Mouse (Mus musculus) liver, embryonic 14.5 days (tissue): ENCODE measurements at regions not wholly inside any gene's neighbourhood (a gene's known extent, or its start where the extent isn't known, plus 50 kb on each side); places are given as distances from the start of the nearest gene placed in this dataset.

Experiments
- ATAC-seq: fragments of 200-750 bp; cut with Nextera tagmentation; 2 replicates; pipeline ENCODE4 v1.8.0; 2017; ENCODE audit warnings: moderate number of reproducible peaks, mild to moderate bottlenecking, moderate library complexity; ENCODE audit not compliant: insufficient read depth
- DNase-seq, 3 experiments: peaks; one replicate each; pipeline ENCODE4 v3.0.0-alpha.2; 2012 to 2013; ENCODE audit warnings: low read depth in 3 of 3, low spot score in 3 of 3
- H3K27ac ChIP-seq: fragments of 300-500 bp; sonication (generic); 2 replicates; pipeline ENCODE4 v1.5.1; 2014; ENCODE audit warnings: moderate library complexity, mild to moderate bottlenecking, control low read depth, inconsistent platforms
- H3K27me3 ChIP-seq: fragments of 300-500 bp; sonication (generic); 2 replicates; pipeline ENCODE4 v1.6.1; 2014; ENCODE audit warnings: mild to moderate bottlenecking, low read length, moderate library complexity; ENCODE audit not compliant: control insufficient read depth, insufficient read depth
- H3K36me3 ChIP-seq: fragments of 300-500 bp; sonication (generic); replicated peaks from 2 replicates; pipeline ENCODE4 v1.6.1; 2014; ENCODE audit warnings: low read depth; ENCODE audit not compliant: control insufficient read depth, insufficient read depth
- H3K4me1 ChIP-seq, 2 experiments: fragments of 200-500 bp in 1 of 2; fragments of 300-500 bp in 1 of 2; sonication (generic) in 1 of 2; replicated peaks; 2 replicates each; pipeline ENCODE4 v1.6.1; 2012 to 2014; ENCODE audit warnings: antibody characterized with exemption in 1 of 2, inconsistent platforms in 1 of 2, low read length in 1 of 2; ENCODE audit not compliant: control insufficient read depth in 2 of 2, insufficient read depth in 2 of 2
- H3K4me2 ChIP-seq: fragments of 300-500 bp; sonication (generic); 2 replicates; pipeline ENCODE4 v1.6.1; 2014; ENCODE audit warnings: low read depth, mild to moderate bottlenecking, control low read depth, moderate library complexity
- H3K4me3 ChIP-seq, 2 experiments: fragments of 200-500 bp in 1 of 2; fragments of 300-500 bp in 1 of 2; sonication (generic) in 1 of 2; 2 replicates each; pipeline ENCODE4 v1.5.1; 2012 to 2014; ENCODE audit warnings: low read depth in 2 of 2, low read length in 2 of 2, mild to moderate bottlenecking in 2 of 2, control low read depth in 1 of 2, inconsistent platforms in 1 of 2, moderate library complexity in 1 of 2; ENCODE audit not compliant: insufficient read depth in 1 of 2
- H3K9ac ChIP-seq: fragments of 300-500 bp; sonication (generic); replicated peaks from 2 replicates; pipeline ENCODE4 v1.6.1; 2014; ENCODE audit warnings: mild to moderate bottlenecking, control low read depth, moderate library complexity
- H3K9me3 ChIP-seq: fragments of 300-500 bp; sonication (generic); 2 replicates; pipeline ENCODE4 v1.6.1; 2016; ENCODE audit warnings: low read length, mixed read lengths; ENCODE audit not compliant: control insufficient read depth
- CTCF ChIP-seq: IDR thresholded peaks from 2 replicates; pipeline ENCODE4 v1.5.1; 2016; ENCODE audit warnings: antibody characterized with exemption, low read depth, control low read depth
- EP300 ChIP-seq: IDR thresholded peaks from 2 replicates; pipeline ENCODE4 v1.6.1; 2016; ENCODE audit warnings: antibody characterized with exemption, low read depth
- whole genome bisulfite sequencing: fragments of 180-500 bp; shearing (Covaris S2); extraction: QIAGEN DNeasy Blood & Tissue Kit; methylation state at CpG from one replicate; pipeline ENCODE4 v1.1.7; 2014; ENCODE audit not compliant: insufficient replicate concordance; 5-methylcytosine and 5-hydroxymethylcytosine counted together

DNA sequence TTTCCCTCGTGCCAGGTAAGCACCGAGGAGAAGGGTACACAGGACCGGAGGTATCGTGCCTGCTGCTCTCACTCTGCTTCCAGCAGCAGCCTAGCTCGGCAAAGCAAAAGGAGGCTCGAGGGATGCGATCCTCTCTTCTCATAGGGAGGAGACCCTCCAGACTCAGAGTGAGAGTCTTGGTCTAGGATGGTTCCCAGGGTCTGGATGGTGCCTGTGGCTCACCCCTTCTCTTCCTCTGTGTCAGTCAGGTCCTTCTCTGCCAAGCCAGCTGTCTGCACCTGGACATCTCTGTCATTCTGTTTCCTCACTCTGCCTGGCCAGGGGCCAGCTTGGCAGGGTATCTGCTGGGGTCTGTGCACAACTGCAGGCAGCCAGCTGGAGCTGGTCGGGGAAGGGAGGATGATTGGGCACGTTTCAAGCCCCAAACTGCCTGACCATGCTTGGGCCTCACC lies 76.9 kb upstream of the Fyn start:
- Histone ChIP-seq H3K4me2 (no peak overlapping the region), H3K9ac (no peak overlapping the region), H3K4me3 (no peak overlapping the region), H3K9me3 (no peaks in the 10 kb centered on the region), H3K27ac (no peak overlapping the region), H3K36me3 (no peaks in the 10 kb centered on the region), H3K27me3 (no peaks in the 10 kb centered on the region), H3K4me1 (peaks cover 0 to 4% of the 10 kb centered on the region in 2 experiments; a peak in 1 of 4 replicates)
- no peak for ATAC-seq
- TF ChIP-seq EP300 (no peak), CTCF (no peak)
- no peak for DNase-seq
- 54% methylated on average over 9 of the region's 9 CpGs for whole genome bisulfite sequencing

DNA sequence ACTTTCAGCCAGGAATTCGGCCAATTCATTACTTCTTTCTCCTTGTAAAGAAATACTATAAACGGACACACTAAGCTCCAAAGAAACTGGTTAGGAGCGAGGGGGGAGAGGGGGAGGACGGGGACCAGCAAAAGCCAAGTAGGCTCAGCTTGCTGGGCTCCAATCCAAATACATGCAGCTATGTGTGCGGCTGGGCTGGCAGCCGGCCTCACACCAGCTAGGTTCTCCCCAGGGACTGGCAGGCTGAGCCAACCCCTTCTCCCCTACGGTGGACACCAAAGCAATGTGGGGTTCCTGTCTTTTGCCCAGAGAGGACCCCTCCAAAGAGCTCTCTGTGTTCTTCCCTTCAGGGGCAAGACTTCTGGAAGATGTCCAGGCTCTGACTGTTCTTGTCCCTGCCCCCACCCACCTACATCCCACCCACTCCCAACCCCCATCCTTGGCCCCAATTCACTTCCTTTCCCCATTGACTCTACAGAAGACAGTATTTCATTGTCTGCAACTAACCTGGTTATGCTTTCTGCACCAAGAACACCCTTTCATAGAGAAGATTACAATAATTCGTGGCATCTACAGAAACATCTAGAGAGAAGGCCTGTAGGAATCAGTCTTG lies 77.4 kb upstream of the Fyn start:
- Histone ChIP-seq H3K27ac (no peak overlapping the region), H3K27me3 (no peaks in the 10 kb centered on the region), H3K4me3 (no peak overlapping the region), H3K36me3 (no peaks in the 10 kb centered on the region), H3K9ac (no peak overlapping the region), H3K4me1 (peaks cover 0 to 4% of the 10 kb centered on the region in 2 experiments; a peak in 1 of 4 replicates), H3K9me3 (no peaks in the 10 kb centered on the region), H3K4me2 (no peak overlapping the region)
- WGBS, result 46% methylated on average over 8 of the region's 8 CpGs
- ATAC-seq, result no peak
- DNase-seq, result no peak
- TF ChIP-seq CTCF (no peak), EP300 (no peak)

DNA sequence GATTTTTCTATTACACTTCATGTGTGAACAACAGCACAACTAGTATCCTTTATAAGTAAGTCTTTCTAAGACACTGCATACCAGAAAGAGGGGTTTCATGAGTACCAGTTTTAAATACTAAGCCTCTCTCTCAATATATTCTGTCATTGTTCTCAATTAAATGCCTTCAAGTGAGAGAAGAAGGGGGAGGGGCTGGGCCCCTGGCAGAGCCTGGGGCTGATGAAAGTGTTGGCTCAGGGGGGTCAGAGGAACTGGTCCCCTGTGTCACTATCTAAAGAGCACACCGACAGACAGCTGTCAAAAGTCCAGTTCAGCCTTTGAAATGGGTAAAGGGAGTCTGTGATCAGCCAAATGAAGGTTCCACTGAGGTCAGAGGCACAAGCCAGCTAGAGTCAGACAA lies 78.4 kb upstream of the Fyn start:
- DNase-seq (no peak), ATAC-seq (no peak)
- Histone ChIP-seq H3K9ac (no peak overlapping the region), H3K4me3 (no peak overlapping the region), H3K4me2 (no peak overlapping the region), H3K4me1 (peaks cover 0 to 4% of the 10 kb centered on the region in 2 experiments; a peak in 1 of 4 replicates), H3K27ac (no peak overlapping the region), H3K36me3 (no peaks in the 10 kb centered on the region), H3K27me3 (no peaks in the 10 kb centered on the region), H3K9me3 (no peaks in the 10 kb centered on the region)
- WGBS, result 50% methylated on average over 1 of the region's 1 CpGs
- TF ChIP-seq CTCF (no peak), EP300 (no peak)

DNA sequence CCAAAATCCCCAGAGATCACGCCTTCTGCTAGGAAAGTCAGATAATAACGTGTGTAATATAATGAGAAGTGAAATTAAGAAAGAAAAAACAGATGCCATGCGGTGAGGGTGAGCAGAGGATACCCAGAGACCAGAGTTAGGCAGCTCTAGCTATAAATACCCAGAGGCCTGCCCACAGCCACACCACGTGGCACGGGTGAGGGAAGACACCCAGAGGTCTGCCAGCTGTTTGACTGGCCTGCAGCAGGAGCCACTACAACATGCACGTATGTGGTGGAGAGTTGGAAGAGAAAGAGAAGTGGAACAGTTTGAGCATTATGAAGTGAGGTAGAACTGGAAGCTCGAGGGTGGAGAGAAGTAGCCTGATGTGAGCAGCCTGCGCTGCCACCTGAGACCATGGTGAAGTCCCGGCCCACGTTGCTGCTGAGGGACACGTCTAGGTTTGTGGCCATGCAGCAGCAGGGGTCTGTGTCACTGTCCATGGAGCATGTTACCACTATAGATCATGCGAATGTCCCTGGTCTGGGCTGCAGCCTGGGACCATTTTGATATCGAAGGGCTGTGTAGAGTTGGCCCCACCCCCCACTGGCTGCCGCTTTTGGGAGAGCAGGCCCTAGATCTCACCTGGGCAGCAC lies 88.2 kb upstream of the Fyn start:
- no peak for DNase-seq

DNA sequence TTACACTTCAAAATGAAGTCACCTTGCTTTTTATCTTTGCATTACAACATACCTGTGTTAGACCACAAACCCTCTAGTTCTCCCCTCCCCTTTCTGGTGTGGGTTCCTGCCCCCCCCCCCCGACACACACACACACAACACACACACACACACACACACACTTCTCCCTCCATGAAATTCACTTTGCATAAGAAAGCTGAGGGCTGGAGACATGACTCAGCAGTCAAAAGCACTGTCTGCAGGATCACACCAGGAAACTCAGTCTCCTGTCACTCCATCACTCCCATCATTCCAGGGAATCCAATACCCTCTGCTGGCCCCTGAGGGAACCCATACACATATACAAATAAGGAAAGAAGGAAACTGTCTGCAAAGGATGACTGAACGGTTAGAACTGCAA lies 94.5 kb upstream of the Fyn start:
- H3K36me3 ChIP-seq, result no peaks in the 10 kb centered on the region
- no peaks in the 10 kb centered on the region for H3K9me3 ChIP-seq
- ATAC-seq, result no peak
- no peak for DNase-seq
- no peak overlapping the region for H3K9ac ChIP-seq
- TF ChIP-seq EP300 (no peak), CTCF (no peak)
- WGBS, result 42% methylated on average over 2 of the region's 2 CpGs
- no peaks in the 10 kb centered on the region for H3K4me1 ChIP-seq
- H3K27ac ChIP-seq, result no peak overlapping the region
- H3K4me3 ChIP-seq, result no peak overlapping the region
- H3K27me3 ChIP-seq, result no peaks in the 10 kb centered on the region
- no peak overlapping the region for H3K4me2 ChIP-seq

More for the DNA sequence above, 88.2 kb upstream of the Fyn start:
- TF ChIP-seq EP300 (no peak), CTCF (no peak)
- H3K4me2 ChIP-seq, result no peak overlapping the region
- no peak overlapping the region for H3K27ac ChIP-seq
- no peaks in the 10 kb centered on the region for H3K4me1 ChIP-seq
- no peak overlapping the region for H3K9ac ChIP-seq
- 65% methylated on average over 14 of the region's 14 CpGs for WGBS
- H3K4me3 ChIP-seq, result no peak overlapping the region
- no peaks in the 10 kb centered on the region for H3K27me3 ChIP-seq
- H3K9me3 ChIP-seq, result no peaks in the 10 kb centered on the region
- no peak for ATAC-seq
- H3K36me3 ChIP-seq, result no peaks in the 10 kb centered on the region
